Mouse (Mus musculus): ENCODE data around the gene Tbr1. TPM values are rescaled to one million over a fixed set of nuclear protein-coding genes. Genes with fewer than 3 reads are reported as not detected.

The Tbr1 gene
- 0.98 and 1.5 TPM in 2 replicates for total RNA-seq (2017)

DNA sequence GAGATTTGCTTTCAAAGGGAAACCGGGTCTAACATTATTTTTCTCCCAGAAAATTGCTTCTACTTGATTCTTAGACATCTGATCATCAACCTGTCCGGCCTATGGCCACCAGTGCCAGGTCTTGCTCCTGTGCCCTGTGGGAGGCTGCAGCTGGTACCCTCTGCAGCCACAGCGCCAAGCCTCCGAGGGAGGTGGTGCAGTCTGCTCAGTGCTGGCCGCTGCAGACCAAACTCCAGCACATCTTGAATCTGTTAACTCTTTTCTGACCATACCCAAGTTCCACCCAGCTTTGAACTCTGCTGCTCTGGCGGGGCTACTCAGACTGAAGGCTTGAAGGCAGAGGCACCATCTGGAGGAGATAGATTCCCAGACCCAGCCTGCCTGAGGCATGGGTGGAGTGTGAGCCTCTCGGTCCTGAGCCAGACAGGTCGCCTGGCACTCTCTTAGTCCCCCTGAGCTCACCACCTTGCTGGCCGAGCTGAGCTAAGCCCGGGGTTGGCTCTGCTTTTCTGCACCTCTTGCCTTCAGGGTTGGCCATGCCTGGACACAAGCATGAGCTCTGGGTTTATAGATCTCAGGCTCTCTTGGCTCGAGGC is at the start of gene Tbr1:
Tbr1 (plus strand) TSS at position 275 of the 596 bp plus-strand sequence.
- ATAC-seq (ENCODE audit: extremely low read depth, insufficient number of reproducible peaks, low FRiP score, poor library complexity, severe bottlenecking) = no peak

- ATAC-seq (ENCODE audit: extremely low read depth, insufficient number of reproducible peaks, low FRiP score, poor library complexity, severe bottlenecking) = 0 out of 2 replicates have a peak, but pooled peaks have one; percentile 23
Observed at GRCm38 (mm10) chr2:61754989-61755388, 47.7 kb upstream of the Tbr1 start.

DNA sequence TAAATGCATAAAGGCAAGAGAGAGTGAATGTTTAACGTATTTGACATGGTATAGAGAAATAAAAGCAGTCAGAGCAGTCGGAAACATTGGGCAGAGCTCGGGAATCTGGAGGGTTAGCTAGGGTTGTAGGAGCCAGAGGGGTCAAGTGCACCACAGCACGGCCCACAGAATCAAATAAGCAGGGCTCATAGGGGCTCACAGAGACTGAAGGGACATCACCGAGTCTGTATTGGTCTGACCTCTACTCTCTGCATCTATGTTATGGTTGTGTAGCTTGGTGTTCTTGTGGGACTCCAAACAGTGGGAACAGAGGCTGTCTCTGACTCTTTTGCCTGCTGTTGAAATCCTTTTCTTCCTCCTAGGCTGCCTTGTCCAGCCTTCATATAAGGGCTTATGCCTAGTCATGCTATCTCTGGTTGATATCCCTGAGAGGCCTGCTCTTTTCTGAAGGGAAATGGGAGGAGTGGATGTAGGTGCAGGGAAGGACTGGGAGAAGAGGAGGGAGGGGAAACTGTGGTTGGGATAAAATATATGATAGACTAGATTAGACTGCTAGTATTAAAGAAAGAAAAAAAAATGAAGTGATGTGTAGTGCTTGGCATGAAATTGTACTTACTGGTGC is 43.4 kb upstream of the Tbr1 start:
- no peak for ATAC-seq (ENCODE audit: extremely low read depth, insufficient number of reproducible peaks, low FRiP score, poor library complexity, severe bottlenecking)

DNA sequence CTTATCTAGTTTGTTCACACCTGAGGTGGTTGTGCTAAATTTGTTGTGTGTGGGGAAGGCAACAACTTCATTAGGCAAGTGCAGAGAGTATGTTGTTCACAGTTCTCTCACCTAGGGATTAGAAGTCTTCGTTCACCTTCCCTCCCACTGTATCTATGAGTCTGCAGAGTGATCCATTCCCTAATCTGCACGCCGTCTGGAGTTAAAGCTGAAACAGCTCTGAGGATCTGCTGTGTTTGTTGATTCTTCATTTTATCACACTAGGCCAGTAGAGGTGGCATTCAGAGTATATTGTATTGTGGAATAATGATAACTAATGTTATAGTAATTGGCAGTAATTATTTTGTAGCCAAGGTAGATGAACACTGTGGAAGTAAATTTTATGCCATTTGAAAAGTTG is 42.7 kb upstream of the Tbr1 start:
- no peak for ATAC-seq (ENCODE audit: extremely low read depth, insufficient number of reproducible peaks, low FRiP score, poor library complexity, severe bottlenecking)

- no peak for ATAC-seq (ENCODE audit: extremely low read depth, insufficient number of reproducible peaks, low FRiP score, poor library complexity, severe bottlenecking)
Observed at GRCm38 (mm10) chr2:61764470-61765105, 38.1 kb upstream of the Tbr1 start.

- no peak for ATAC-seq (ENCODE audit: extremely low read depth, insufficient number of reproducible peaks, low FRiP score, poor library complexity, severe bottlenecking)
Observed at GRCm38 (mm10) chr2:61765526-61765925, 37.2 kb upstream of the Tbr1 start.

DNA sequence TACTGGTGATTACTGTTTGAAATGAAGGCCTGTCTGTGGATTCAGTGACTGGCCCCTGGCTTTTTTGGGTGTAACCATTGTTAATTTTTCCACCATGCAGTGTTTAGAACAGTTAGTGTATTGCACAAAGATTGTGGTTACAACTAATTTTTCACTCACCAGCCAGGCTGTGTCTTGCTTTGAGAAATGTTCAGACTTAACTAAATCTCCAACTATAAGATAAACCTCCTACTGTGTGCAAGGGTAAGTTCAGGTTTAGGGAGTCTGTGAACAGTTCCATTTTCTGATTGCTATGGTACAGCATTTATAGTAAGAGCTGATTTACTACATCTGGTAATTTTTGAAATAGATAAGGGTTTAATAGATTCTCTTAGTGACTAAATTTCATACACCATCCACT is 21.9 kb upstream of the Tbr1 start:
- no peak for ATAC-seq (ENCODE audit: extremely low read depth, insufficient number of reproducible peaks, low FRiP score, poor library complexity, severe bottlenecking)

GRCm38 (mm10) chr2:61794960-61795359 is 7.8 kb upstream of the Tbr1 start:
- no peak for ATAC-seq (ENCODE audit: extremely low read depth, insufficient number of reproducible peaks, low FRiP score, poor library complexity, severe bottlenecking)

GRCm38 (mm10) chr2:61798048-61798447 is 4.7 kb upstream of the Tbr1 start:
- ATAC-seq (ENCODE audit: extremely low read depth, insufficient number of reproducible peaks, low FRiP score, poor library complexity, severe bottlenecking) = no peak

DNA sequence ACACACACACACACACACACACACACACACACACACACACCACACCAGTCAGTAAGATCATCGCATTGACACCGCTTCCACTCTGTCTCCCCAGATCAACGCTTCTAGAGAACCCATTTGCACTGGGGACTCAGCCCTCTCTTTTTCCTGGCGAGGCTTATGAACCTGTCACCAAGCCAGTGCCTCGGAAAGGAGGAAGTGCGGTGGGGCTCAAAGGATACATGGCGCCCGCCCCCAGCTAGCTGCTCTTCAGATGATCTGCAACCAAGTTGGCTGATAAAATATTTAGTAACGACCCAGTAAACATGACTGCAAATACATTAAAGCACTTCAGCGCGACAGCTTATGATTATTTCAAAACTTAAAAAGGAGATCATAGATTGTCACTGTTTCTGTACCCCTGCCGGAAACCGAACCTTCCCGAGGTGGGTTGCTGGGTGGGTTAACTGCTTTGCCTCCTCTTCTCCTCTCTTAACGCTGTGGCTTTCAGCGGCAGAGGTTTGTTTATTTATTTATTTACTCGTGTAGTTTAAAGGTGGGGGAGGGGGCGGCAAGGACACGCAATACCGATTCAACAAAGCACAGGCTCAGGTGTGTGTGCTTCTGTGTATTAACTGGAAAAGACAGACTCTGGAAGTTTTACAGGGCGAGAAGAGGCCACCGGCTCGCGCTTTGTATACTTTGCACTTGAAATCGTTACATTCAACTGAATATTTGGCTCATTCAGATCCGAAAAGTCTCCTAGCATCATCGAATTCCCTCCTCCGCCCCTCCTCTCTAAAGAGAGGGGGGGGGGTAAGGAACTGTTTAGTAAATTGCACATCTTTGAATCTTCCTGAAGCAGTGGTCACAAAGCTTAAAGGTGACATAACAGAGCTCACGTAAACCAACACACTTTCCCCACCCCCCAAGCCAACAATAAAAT is 975 bp downstream of the Tbr1 start:
- peak; percentile 39; the same call in 1 of the 2 replicates for ATAC-seq (ENCODE audit: extremely low read depth, insufficient number of reproducible peaks, low FRiP score, poor library complexity, severe bottlenecking)

- ATAC-seq (ENCODE audit: extremely low read depth, insufficient number of reproducible peaks, low FRiP score, poor library complexity, severe bottlenecking) = no peak
Observed at GRCm38 (mm10) chr2:61804382-61804840, 1.7 kb downstream of the Tbr1 start.

DNA sequence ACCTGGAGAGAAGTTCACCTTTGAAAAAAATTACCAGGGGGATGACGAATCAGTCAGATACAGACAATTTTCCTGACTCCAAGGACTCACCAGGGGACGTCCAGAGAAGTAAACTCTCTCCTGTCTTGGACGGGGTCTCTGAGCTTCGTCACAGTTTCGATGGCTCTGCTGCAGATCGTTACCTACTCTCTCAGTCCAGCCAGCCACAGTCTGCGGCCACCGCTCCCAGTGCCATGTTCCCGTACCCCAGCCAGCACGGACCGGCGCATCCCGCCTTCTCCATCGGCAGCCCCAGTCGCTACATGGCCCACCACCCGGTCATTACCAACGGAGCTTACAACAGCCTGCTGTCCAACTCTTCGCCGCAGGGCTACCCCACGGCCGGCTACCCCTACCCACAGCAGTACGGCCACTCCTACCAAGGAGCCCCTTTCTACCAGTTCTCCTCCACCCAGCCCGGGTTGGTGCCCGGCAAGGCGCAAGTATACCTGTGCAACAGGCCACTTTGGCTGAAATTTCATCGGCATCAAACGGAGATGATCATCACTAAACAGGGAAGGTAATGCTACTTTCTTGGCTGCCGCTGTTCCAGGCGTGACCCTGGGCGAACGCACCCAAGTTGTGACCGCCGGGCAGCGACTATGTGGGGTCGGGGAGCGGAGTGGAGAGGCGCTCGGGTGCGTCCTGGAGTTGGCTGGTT is 2.3 kb downstream of the Tbr1 start:
- ATAC-seq (ENCODE audit: extremely low read depth, insufficient number of reproducible peaks, low FRiP score, poor library complexity, severe bottlenecking) = no peak

DNA sequence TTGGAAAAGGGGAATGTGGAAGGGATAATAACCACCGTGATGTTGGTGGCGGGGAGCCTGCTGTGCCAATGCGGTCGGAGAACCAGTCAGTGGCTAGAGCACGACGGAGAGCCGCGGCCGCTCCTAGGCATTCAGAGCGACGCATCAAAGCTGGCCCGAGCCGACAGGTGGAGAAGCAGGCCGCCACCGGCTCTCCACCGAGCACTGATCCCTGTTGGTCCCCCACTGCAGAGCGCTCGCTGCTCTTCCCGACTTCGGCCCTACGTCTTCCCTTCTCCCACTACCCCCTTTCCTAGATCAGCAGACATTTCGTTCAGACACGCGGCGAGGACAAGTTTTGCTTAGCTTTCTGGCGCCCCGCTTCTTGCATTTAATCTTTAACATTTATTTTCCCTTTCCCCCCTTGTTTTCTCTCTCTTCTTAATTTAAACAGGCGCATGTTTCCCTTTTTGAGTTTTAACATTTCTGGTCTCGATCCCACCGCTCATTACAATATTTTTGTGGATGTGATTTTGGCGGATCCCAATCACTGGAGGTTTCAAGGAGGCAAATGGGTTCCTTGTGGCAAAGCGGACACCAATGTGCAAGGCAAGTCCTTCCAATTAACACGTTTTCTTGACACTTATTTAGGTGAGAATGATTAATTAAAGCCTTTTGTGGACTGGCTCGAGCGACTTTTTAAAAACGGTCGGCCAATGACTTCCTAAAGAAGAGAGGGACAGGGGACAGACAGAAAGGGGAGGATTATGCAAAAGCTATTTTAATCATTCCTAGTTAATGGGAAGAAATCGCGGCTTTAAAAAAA is 3.0 kb downstream of the Tbr1 start:
- 0 out of 2 replicates have a peak, but pooled peaks have one; percentile 15 for ATAC-seq (ENCODE audit: extremely low read depth, insufficient number of reproducible peaks, low FRiP score, poor library complexity, severe bottlenecking)

GRCm38 (mm10) chr2:61806346-61806825 is 3.7 kb downstream of the Tbr1 start:
- no peak for ATAC-seq (ENCODE audit: extremely low read depth, insufficient number of reproducible peaks, low FRiP score, poor library complexity, severe bottlenecking)

DNA sequence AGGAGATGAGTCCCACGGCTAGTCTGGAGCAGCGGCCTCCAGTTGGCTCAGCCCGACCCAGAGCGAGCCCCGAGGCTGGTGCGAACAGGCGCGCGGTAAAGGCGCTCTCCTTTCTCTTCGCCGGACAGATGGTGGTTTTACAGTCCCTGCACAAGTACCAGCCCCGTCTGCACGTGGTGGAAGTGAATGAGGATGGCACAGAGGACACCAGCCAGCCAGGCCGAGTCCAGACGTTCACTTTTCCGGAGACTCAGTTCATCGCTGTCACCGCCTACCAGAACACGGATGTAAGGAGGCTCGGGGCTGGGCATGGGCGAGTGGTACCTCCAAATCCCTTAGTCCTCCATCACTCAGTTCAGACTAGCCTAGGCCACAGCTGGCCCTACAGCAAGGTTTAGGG is 4.4 kb downstream of the Tbr1 start:
- no peak for ATAC-seq (ENCODE audit: extremely low read depth, insufficient number of reproducible peaks, low FRiP score, poor library complexity, severe bottlenecking)

- ATAC-seq (ENCODE audit: extremely low read depth, insufficient number of reproducible peaks, low FRiP score, poor library complexity, severe bottlenecking) = no peak
Observed at GRCm38 (mm10) chr2:61807781-61808180, 5.1 kb downstream of the Tbr1 start.

DNA sequence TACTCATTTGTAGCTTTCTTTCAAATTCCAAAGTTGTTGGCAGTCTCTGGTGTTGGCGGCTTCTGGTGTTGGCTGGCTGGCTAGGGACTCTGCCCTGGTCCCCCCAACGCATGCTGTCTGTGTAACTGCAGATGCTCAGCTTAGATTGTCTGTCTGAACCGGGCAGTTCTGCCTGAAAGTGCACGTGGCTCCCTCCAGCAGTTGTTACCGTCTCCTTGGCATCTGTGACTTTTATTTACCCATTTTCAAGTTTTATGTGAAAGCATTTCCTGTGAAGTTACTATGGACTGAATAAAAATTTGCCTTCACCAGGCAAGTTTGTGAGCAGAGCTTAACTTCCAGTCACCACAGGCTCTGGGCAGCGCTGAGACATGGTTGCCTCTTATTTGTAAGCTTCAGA is 6.0 kb downstream of the Tbr1 start:
- no peak for ATAC-seq (ENCODE audit: extremely low read depth, insufficient number of reproducible peaks, low FRiP score, poor library complexity, severe bottlenecking)

GRCm38 (mm10) chr2:61809381-61809780 is 6.7 kb downstream of the Tbr1 start:
- ATAC-seq (ENCODE audit: extremely low read depth, insufficient number of reproducible peaks, low FRiP score, poor library complexity, severe bottlenecking) = no peak
